Mouse (Mus musculus) myocyte (in vitro differentiated cells): Measurements from ENCODE around the gene Stox1. TPM values are rescaled to one million over a fixed set of nuclear protein-coding genes. Genes with fewer than 3 reads are reported as not detected.

Experiments
- H3K27me3 ChIP-seq: one replicate; pipeline ENCODE4 v1.6.1; 2011; ENCODE audit not compliant: control insufficient read depth, insufficient read depth, insufficient read length
- H3K36me3 ChIP-seq: one replicate; pipeline ENCODE4 v1.6.1; 2011; ENCODE audit not compliant: control insufficient read depth, insufficient read depth
- H3K4me2 ChIP-seq: one replicate; pipeline ENCODE4 v1.6.1; 2011; ENCODE audit warnings: low read depth, control low read depth
- H3K4me3 ChIP-seq: one replicate; pipeline ENCODE4 v1.5.1; 2011; ENCODE audit warnings: mild to moderate bottlenecking, control low read depth, moderate library complexity
- H3K79me2 ChIP-seq: one replicate; pipeline ENCODE4 v1.6.1; 2011; ENCODE audit not compliant: control insufficient read depth, insufficient read depth
- H3ac ChIP-seq: one replicate; pipeline ENCODE4 v1.6.1; 2011; ENCODE audit not compliant: control insufficient read depth, insufficient read length
- CEBPB ChIP-seq: IDR thresholded peaks from 2 replicates; pipeline ENCODE4 v1.6.1; 2011; ENCODE audit warnings: mild to moderate bottlenecking, moderate library complexity; ENCODE audit not compliant: poor library complexity, insufficient read depth, severe bottlenecking
- E2F4 ChIP-seq: IDR thresholded peaks from one replicate; pipeline ENCODE4 v1.6.1; 2011; ENCODE audit warnings: mild to moderate bottlenecking, control low read depth, moderate library complexity; ENCODE audit not compliant: insufficient read depth
- MAX ChIP-seq: IDR thresholded peaks from one replicate; pipeline ENCODE4 v1.6.1; 2011; ENCODE audit warnings: low read depth, mild to moderate bottlenecking, control low read depth
- MYOD1 ChIP-seq, 3 experiments: IDR thresholded peaks; one replicate each; pipeline ENCODE4 v1.6.1; 2011; ENCODE audit warnings: control low read depth in 2 of 3, low read depth in 2 of 3, mild to moderate bottlenecking in 2 of 3, moderate library complexity in 1 of 3; ENCODE audit not compliant: insufficient read length in 2 of 3, control insufficient read depth in 1 of 3
- MYOG ChIP-seq, 3 experiments: IDR thresholded peaks; one replicate each; pipeline ENCODE4 v1.6.1; 2011; ENCODE audit warnings: control low read depth in 2 of 3, low read depth in 2 of 3, mild to moderate bottlenecking in 2 of 3; ENCODE audit not compliant: insufficient read length in 2 of 3, control insufficient read depth in 1 of 3, insufficient read depth in 1 of 3
- POLR2A ChIP-seq: IDR thresholded peaks from one replicate; pipeline ENCODE4 v1.6.1; 2011; ENCODE audit warnings: low read depth, mild to moderate bottlenecking, control low read depth, moderate library complexity; ENCODE audit not compliant: insufficient read length
- POLR2AphosphoS2 ChIP-seq: IDR thresholded peaks from one replicate; pipeline ENCODE4 v1.6.1; 2011; ENCODE audit warnings: low read depth, control low read depth; ENCODE audit not compliant: insufficient read length
- REST ChIP-seq: IDR thresholded peaks from one replicate; pipeline ENCODE4 v1.6.1; 2011; ENCODE audit warnings: mild to moderate bottlenecking, control low read depth, moderate library complexity; ENCODE audit not compliant: insufficient read depth, insufficient read length
- SRF ChIP-seq: IDR thresholded peaks from one replicate; pipeline ENCODE4 v1.6.1; 2011; ENCODE audit warnings: low read depth; ENCODE audit not compliant: control insufficient read depth, insufficient read length
- TCF12 ChIP-seq: IDR thresholded peaks from one replicate; pipeline ENCODE4 v1.6.1; 2011; ENCODE audit warnings: mild to moderate bottlenecking, control low read depth; ENCODE audit not compliant: poor library complexity, insufficient read depth, severe bottlenecking
- TCF3 ChIP-seq: IDR thresholded peaks from one replicate; pipeline ENCODE4 v1.6.1; 2011; ENCODE audit warnings: low read depth, control low read depth; ENCODE audit not compliant: insufficient read length
- USF1 ChIP-seq: IDR thresholded peaks from one replicate; pipeline ENCODE4 v1.6.1; 2011; ENCODE audit warnings: low read depth, mild to moderate bottlenecking, control low read depth, moderate library complexity
- polyA plus RNA-seq: library from polyadenylated mRNA; unstranded; fragments of >200 nt; fragmentation: generic; extraction: Trizol; gene quantifications from one replicate; pipeline ENCODE4 v1.2.1, GENCODE M21; 2012; ENCODE audit warnings: missing spikeins

The Stox1 gene
- polyA plus RNA-seq, 1 experiment, result not detected

DNA sequence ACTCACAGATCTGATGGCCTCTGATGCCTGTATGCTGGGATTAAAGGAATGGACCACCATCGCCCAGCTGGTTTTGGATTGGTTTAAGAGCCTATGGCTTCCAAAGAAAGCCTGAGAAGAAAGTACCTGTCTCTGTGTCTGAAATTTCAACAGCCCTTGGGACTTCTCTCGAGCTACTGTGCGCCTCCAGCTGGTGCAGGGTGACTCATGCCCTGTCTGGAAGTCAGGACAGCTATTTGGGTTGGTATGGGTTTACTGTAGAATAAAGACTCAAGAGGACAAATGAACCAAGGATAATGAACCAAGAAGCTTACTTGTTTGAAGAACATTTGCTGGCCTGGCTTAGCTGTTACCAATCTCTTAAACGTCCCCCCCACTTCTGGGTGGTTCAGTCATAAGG, 22.3 kb downstream of the Stox1 start:
- no peaks in the 10 kb centered on the region for H3K79me2 ChIP-seq
- no peak overlapping the region for H3K4me3 ChIP-seq
- no peak overlapping the region for H3K4me2 ChIP-seq
- no peak for TF ChIP-seq SRF
- TF ChIP-seq MAX, result no peak
- no peak for TF ChIP-seq TCF12
- no peak for TF ChIP-seq REST
- no peak for TF ChIP-seq TCF3
- no peak for TF ChIP-seq POLR2A
- TF ChIP-seq USF1, result no peak
- TF ChIP-seq E2F4, result no peak
- TF ChIP-seq MYOD1 (IDR thresholded peaks at IDR 0.05; ENCODE audit: control insufficient read depth in 1 of 3, insufficient read length in 2 of 3, low read depth in 2 of 3), result no peak
- H3K27me3 ChIP-seq, result peaks cover 18% of the 10 kb centered on the region
- H3K36me3 ChIP-seq, result no peaks in the 10 kb centered on the region
- no peak overlapping the region for H3ac ChIP-seq

DNA sequence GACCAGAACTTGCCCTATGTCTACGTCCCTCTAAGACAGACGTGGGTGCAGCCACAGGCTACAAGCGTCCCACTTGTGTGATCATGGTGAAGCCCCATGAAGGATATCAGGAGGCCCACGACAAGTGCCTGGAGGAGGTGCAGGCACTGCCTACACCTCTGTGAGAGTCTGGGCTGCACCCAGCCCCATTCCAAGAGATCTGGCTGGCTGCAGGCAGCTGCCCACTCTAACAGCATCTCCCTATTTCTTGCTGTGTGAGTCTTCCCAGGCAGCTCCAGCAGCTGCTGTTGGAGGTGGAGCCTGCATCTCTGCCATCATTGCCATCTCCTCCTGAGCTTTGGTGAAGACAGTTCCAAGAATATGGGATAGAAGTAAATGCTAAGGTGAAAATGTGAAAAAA, 23.5 kb downstream of the Stox1 start:
- no peak overlapping the region for H3K4me2 ChIP-seq
- no peaks in the 10 kb centered on the region for H3K79me2 ChIP-seq
- TF ChIP-seq SRF (no peak), MYOG (IDR thresholded peaks at IDR 0.05; ENCODE audit: control insufficient read depth in 1 of 3, insufficient read depth in 1 of 3, insufficient read length in 2 of 3, low read depth in 2 of 3) (no peak), POLR2A (no peak), TCF12 (no peak), MYOD1 (IDR thresholded peaks at IDR 0.05; ENCODE audit: control insufficient read depth in 1 of 3, insufficient read length in 2 of 3, low read depth in 2 of 3) (no peak), REST (no peak), CEBPB (no peak), POLR2AphosphoS2 (no peak), E2F4 (no peak), MAX (no peak), TCF3 (no peak), USF1 (no peak)
- H3K27me3 ChIP-seq, result peaks cover 18% of the 10 kb centered on the region
- H3K4me3 ChIP-seq, result no peak overlapping the region
- no peaks in the 10 kb centered on the region for H3K36me3 ChIP-seq
- H3ac ChIP-seq, result no peak overlapping the region

DNA sequence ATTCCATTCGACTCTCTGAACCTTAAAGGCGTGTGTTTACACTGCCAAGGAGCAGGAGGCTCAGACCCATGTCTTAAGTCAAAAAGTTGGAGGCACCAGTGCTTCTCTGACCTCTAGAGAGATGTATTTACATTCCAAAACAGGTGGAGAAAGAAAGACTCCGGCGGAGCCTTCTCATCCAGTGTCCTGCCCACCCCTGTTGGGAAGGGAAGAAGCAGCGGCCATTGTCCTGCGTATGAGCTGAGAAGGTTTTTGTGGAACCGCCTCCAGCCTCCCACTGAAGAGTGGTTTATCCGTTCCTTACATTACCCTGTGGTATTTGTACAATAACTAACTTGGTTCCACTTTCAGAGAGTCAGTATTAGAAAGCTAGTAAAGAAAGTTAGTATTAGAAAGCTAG, 33.2 kb downstream of the Stox1 start:
- no peak overlapping the region for H3ac ChIP-seq
- TF ChIP-seq USF1 (no peak), SRF (no peak), MAX (no peak), TCF3 (no peak), CEBPB (no peak), E2F4 (no peak), TCF12 (no peak), MYOG (IDR thresholded peaks at IDR 0.05; ENCODE audit: control insufficient read depth in 1 of 3, insufficient read depth in 1 of 3, insufficient read length in 2 of 3, low read depth in 2 of 3) (no peak), REST (no peak), POLR2AphosphoS2 (no peak), POLR2A (no peak), MYOD1 (IDR thresholded peaks at IDR 0.05; ENCODE audit: control insufficient read depth in 1 of 3, insufficient read length in 2 of 3, low read depth in 2 of 3) (no peak)
- no peaks in the 10 kb centered on the region for H3K79me2 ChIP-seq
- no peak overlapping the region for H3K4me3 ChIP-seq
- peaks cover 14% of the 10 kb centered on the region for H3K27me3 ChIP-seq
- no peaks in the 10 kb centered on the region for H3K36me3 ChIP-seq
- H3K4me2 ChIP-seq, result no peak overlapping the region

DNA sequence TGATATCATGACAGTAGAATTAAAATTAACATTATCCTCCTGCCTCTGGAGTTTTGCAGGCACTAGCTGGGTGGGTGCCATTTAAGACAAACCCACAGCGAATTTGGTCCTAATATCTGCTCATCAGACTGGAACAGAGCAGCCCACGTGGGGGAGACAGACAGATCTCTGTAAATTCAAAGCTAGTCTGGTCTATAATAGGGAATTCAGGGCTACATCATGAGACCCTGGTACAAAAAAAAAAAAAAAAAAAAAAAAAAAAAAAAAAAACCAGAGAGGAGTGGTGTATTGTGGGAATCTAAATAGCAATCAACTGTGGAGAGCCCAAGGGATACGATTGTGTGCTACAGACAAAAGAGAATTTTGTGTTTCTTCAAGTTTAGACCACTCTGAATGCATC, 33.7 kb downstream of the Stox1 start:
- H3K27me3 ChIP-seq, result peaks cover 14% of the 10 kb centered on the region
- no peak for TF ChIP-seq REST
- no peak for TF ChIP-seq MYOD1 (IDR thresholded peaks at IDR 0.05; ENCODE audit: control insufficient read depth in 1 of 3, insufficient read length in 2 of 3, low read depth in 2 of 3)
- no peak for TF ChIP-seq USF1
- no peak for TF ChIP-seq MAX
- no peak overlapping the region for H3ac ChIP-seq
- no peaks in the 10 kb centered on the region for H3K36me3 ChIP-seq
- no peak overlapping the region for H3K4me2 ChIP-seq
- no peak overlapping the region for H3K4me3 ChIP-seq
- no peaks in the 10 kb centered on the region for H3K79me2 ChIP-seq

DNA sequence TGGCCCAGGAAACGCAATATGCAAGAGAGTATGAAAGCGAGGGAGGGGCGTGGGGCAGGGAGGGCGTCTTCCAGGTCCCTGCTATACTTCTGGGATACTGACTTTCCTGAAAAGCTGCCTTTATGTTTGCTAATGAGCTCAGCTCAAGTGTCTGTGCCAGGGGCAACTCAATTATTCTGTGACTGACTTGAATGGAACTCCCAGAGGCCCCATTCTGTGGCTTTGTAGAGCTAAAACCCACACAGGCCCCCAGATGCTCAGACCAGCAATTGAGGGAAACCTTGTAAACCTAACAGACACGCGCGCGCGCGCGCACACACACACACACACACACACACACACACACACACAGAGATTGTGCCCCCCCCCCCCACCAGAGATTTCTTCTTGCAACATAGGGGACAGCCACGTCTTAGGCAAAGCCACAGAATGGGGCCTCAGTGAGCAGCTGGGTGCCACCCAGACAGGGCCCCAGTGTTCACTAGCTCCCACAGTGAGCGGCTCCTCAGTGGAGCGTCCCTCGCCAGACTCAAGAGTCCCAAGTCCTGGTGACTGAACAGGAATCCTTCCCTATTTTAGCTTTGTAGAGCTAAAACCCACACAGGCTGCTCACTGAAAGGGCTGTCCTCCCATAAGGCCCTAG, 38.8 kb downstream of the Stox1 start:
- Histone ChIP-seq H3K79me2 (no peaks in the 10 kb centered on the region), H3K36me3 (no peaks in the 10 kb centered on the region), H3K27me3 (peaks cover 11% of the 10 kb centered on the region), H3K4me3 (no peak overlapping the region), H3K4me2 (no peak overlapping the region), H3ac (no peak overlapping the region)
- TF ChIP-seq CEBPB (no peak), USF1 (no peak), MYOG (IDR thresholded peaks at IDR 0.05; ENCODE audit: control insufficient read depth in 1 of 3, insufficient read depth in 1 of 3, insufficient read length in 2 of 3, low read depth in 2 of 3) (no peak), E2F4 (no peak), MAX (no peak), MYOD1 (IDR thresholded peaks at IDR 0.05; ENCODE audit: control insufficient read depth in 1 of 3, insufficient read length in 2 of 3, low read depth in 2 of 3) (no peak), TCF3 (no peak), POLR2A (no peak)
